Comparison of ENCODE assay signal across 11 mouse cellular contexts in genomic region chr8:11393607-11394006, GRCm38 (mm10).
A peak's percentile ranks its signal among the peaks of the same experiment; 100 is the strongest.
DNase-seq lines count a peak whose midpoint lies in the region; ATAC-seq lines count a peak whose summit lies in the region.
"Had no signal": no experiment of that assay in that cellular context is flagged by ENCODE, and none has a peak within 500 bp of the region (broad histone marks: within the 10 kb centered on the region; RNA-seq: fewer than 3 reads in every experiment).

No protein-coding gene starts in this region.

- peaks cover 23% of the 10 kb centered on the region for H3K36me3 ChIP-seq in kidney, embryonic 15.5 days

- H3K4me2 ChIP-seq in kidney, embryonic 15.5 days: 0 out of 2 replicates have a peak overlapping the region, but pooled peaks have one; percentile 1
- H3K4me2 ChIP-seq: forebrain, embryonic 13.5 days had no signal

- H3K9me3 ChIP-seq in kidney, embryonic 15.5 days (replicated peaks): no peaks in the 10 kb centered on the region
- H3K9me3 ChIP-seq: forebrain, embryonic 13.5 days had no signal

- H3K4me1 ChIP-seq in kidney, embryonic 15.5 days: peaks cover 42% of the 10 kb centered on the region
- H3K4me1 ChIP-seq: forebrain, embryonic 13.5 days had no signal

- 38% methylated on average over 8 of the region's 8 CpGs for WGBS in kidney, embryonic 15.5 days

- ATAC-seq in kidney, embryonic 15.5 days (replicated peaks; ENCODE audit: low FRiP score): no peak; the same call in 1 of the 2 replicates

- no peak for DNase-seq in kidney, postnatal 25 days
- DNase-seq in 416B (ENCODE audit: low read depth): peak; percentile 53
- peak; percentile 30 for DNase-seq in brain, adult 2 months (ENCODE audit: low read depth, low spot score)
- DNase-seq in heart, postnatal 4 days: peak; percentile 63
- DNase-seq in cerebellum, postnatal 14 days: no peak
- DNase-seq in adrenal gland, adult 2 months: no peak
- DNase-seq in right cerebral cortex, postnatal 4 days: no peak
- DNase-seq: layer of hippocampus, adult 9-11 months had no signal

- no peak overlapping the region for H3K4me3 ChIP-seq in kidney, embryonic 15.5 days (replicated peaks)
- H3K4me3 ChIP-seq: forebrain, embryonic 13.5 days had no signal

- peak overlapping the region; percentile 88 for H3K27ac ChIP-seq in kidney, embryonic 15.5 days
- H3K27ac ChIP-seq: forebrain, embryonic 13.5 days had no signal

- no peak overlapping the region for H3K9ac ChIP-seq in kidney, embryonic 15.5 days
- H3K9ac ChIP-seq: forebrain, embryonic 13.5 days had no signal

- no peaks in the 10 kb centered on the region for H3K27me3 ChIP-seq in kidney, embryonic 15.5 days
- H3K27me3 ChIP-seq: forebrain, embryonic 13.5 days; Patski had no signal

Comparison
In these comparisons a context has a peak if more than half of its experiments do, and no peak if none do; other contexts are left out.
1. DNase-seq: peak in 416B (single experiment), brain, adult 2 months (single experiment) and heart, postnatal 4 days (single experiment); none in kidney, postnatal 25 days (0 of 2), cerebellum, postnatal 14 days (0 of 2), adrenal gland, adult 2 months (single experiment) and right cerebral cortex, postnatal 4 days (single experiment).